7 mouse cellular contexts compared by ENCODE assay signal in genomic region chr5:110835959-110836358, GRCm38 (mm10). TPM values are rescaled to one million over a fixed set of nuclear protein-coding genes. Genes with fewer than 3 reads are reported as not detected.
DNase-seq lines count a peak whose midpoint lies in the region; ATAC-seq and TF ChIP-seq lines count a peak whose summit lies in the region.

No protein-coding gene starts in this region.

- no peak for ATAC-seq in midbrain, embryonic 11.5 days (ENCODE audit: low FRiP score)
- no peak for ATAC-seq in midbrain, embryonic 15.5 days (replicated peaks)
- no peak for ATAC-seq in hindbrain, postnatal 0 days
- ATAC-seq in liver, embryonic 15.5 days (ENCODE audit: insufficient read depth), result peak; percentile 77

- no peaks in the 10 kb centered on the region for H3K4me1 ChIP-seq in midbrain, embryonic 11.5 days (ENCODE audit: control insufficient read depth, insufficient read depth, low read length)
- peaks cover 15% of the 10 kb centered on the region for H3K4me1 ChIP-seq in midbrain, embryonic 15.5 days
- peaks cover 64% of the 10 kb centered on the region for H3K4me1 ChIP-seq in erythroblast, embryonic 14.5 days (ENCODE audit: control insufficient read depth)
- no peaks in the 10 kb centered on the region for H3K4me1 ChIP-seq in hindbrain, postnatal 0 days (ENCODE audit: insufficient read depth, low read length)
- H3K4me1 ChIP-seq in liver, embryonic 15.5 days (replicated peaks), result peaks cover 57% of the 10 kb centered on the region

- TF ChIP-seq CTCF in hindbrain, postnatal 0 days (IDR thresholded peaks at IDR 0.05; ENCODE audit: low read depth), result peak; percentile 84

- WGBS in midbrain, embryonic 11.5 days, result 28% methylated on average over 3 of the region's 3 CpGs
- WGBS in midbrain, embryonic 15.5 days, result 31% methylated on average over 3 of the region's 3 CpGs
- WGBS in hindbrain, postnatal 0 days, result 24% methylated on average over 3 of the region's 3 CpGs
- WGBS in liver, embryonic 15.5 days (ENCODE audit: insufficient replicate concordance), result 3% methylated on average over 3 of the region's 3 CpGs

- H3K27me3 ChIP-seq in midbrain, embryonic 11.5 days (ENCODE audit: control insufficient read depth, insufficient read depth, low read length), result no peaks in the 10 kb centered on the region
- no peaks in the 10 kb centered on the region for H3K27me3 ChIP-seq in midbrain, embryonic 15.5 days (replicated peaks)
- no peaks in the 10 kb centered on the region for H3K27me3 ChIP-seq in erythroblast, embryonic 14.5 days (ENCODE audit: control insufficient read depth)
- no peaks in the 10 kb centered on the region for H3K27me3 ChIP-seq in hindbrain, postnatal 0 days (ENCODE audit: insufficient read depth, low read length)
- no peaks in the 10 kb centered on the region for H3K27me3 ChIP-seq in liver, embryonic 15.5 days

- peak; percentile 85 for DNase-seq in midbrain, embryonic 11.5 days (ENCODE audit: low spot score, missing footprints)
- peak; percentile 56 to 70 for DNase-seq in adrenal gland, postnatal 36 days
- peak; percentile 72 for DNase-seq in hindbrain, postnatal 0 days (ENCODE audit: low spot score)
- peak; percentile 59 for DNase-seq in right cerebral cortex, postnatal 4 days

- no peaks in the 10 kb centered on the region for H3K9me3 ChIP-seq in midbrain, embryonic 11.5 days (ENCODE audit: control insufficient read depth, low read length)
- H3K9me3 ChIP-seq in midbrain, embryonic 15.5 days, result no peaks in the 10 kb centered on the region
- no peaks in the 10 kb centered on the region for H3K9me3 ChIP-seq in erythroblast, embryonic 14.5 days (ENCODE audit: control insufficient read depth, low read length)
- H3K9me3 ChIP-seq in hindbrain, postnatal 0 days (ENCODE audit: low read length), result no peaks in the 10 kb centered on the region
- no peaks in the 10 kb centered on the region for H3K9me3 ChIP-seq in liver, embryonic 15.5 days (replicated peaks)

- H3K36me3 ChIP-seq in midbrain, embryonic 11.5 days (ENCODE audit: control insufficient read depth, insufficient read depth, low read length), result no peaks in the 10 kb centered on the region; the same call in 1 of the 2 replicates
- H3K36me3 ChIP-seq in midbrain, embryonic 15.5 days (replicated peaks), result no peaks in the 10 kb centered on the region
- H3K36me3 ChIP-seq in erythroblast, embryonic 14.5 days (ENCODE audit: control insufficient read depth), result peaks cover 62% of the 10 kb centered on the region
- no peaks in the 10 kb centered on the region for H3K36me3 ChIP-seq in hindbrain, postnatal 0 days (ENCODE audit: insufficient read depth, low read length)
- H3K36me3 ChIP-seq in liver, embryonic 15.5 days (replicated peaks), result peaks cover 40% of the 10 kb centered on the region

- no peak overlapping the region for H3K4me2 ChIP-seq in midbrain, embryonic 11.5 days
- no peak overlapping the region for H3K4me2 ChIP-seq in midbrain, embryonic 15.5 days
- no peak overlapping the region for H3K4me2 ChIP-seq in hindbrain, postnatal 0 days (ENCODE audit: low read depth, low read length)
- H3K4me2 ChIP-seq in liver, embryonic 15.5 days, result peak overlapping the region; percentile 71

- no peak overlapping the region for H3K27ac ChIP-seq in midbrain, embryonic 11.5 days (ENCODE audit: low read depth, low read length)
- no peak overlapping the region for H3K27ac ChIP-seq in midbrain, embryonic 15.5 days
- no peak overlapping the region for H3K27ac ChIP-seq in hindbrain, postnatal 0 days
- peak overlapping the region; percentile 98 for H3K27ac ChIP-seq in liver, embryonic 15.5 days (replicated peaks)

- H3K4me3 ChIP-seq in midbrain, embryonic 11.5 days (ENCODE audit: low read depth, low read length), result no peak overlapping the region
- H3K4me3 ChIP-seq in midbrain, embryonic 15.5 days, result no peak overlapping the region
- H3K4me3 ChIP-seq in erythroblast, embryonic 14.5 days (replicated peaks), result peak overlapping the region; percentile 100
- H3K4me3 ChIP-seq in hindbrain, postnatal 0 days (ENCODE audit: low read length), result no peak overlapping the region
- peak overlapping the region; percentile 81 for H3K4me3 ChIP-seq in liver, embryonic 15.5 days (replicated peaks)

- no peak overlapping the region for H3K9ac ChIP-seq in midbrain, embryonic 11.5 days (ENCODE audit: low read length)
- no peak overlapping the region for H3K9ac ChIP-seq in midbrain, embryonic 15.5 days
- H3K9ac ChIP-seq in hindbrain, postnatal 0 days (replicated peaks; ENCODE audit: low read length), result no peak overlapping the region
- peak overlapping the region; percentile 87 for H3K9ac ChIP-seq in liver, embryonic 15.5 days

RNA-seq across cellular contexts. Expression of gene Hscb, which starts 3.6 kb away (rescaled TPM):
- polyA plus RNA-seq in midbrain, embryonic 11.5 days (2014; fragmentation: Nextera tagmentation; extraction: Ambion mirVana), result 21.0 and 25.0 TPM in 2 replicates
- 6.0 and 8.6 TPM in 2 replicates for polyA plus RNA-seq in midbrain, embryonic 15.5 days (2015; fragmentation: Nextera tagmentation; extraction: Ambion mirVana)
- total RNA-seq in adrenal gland, postnatal 36 days (2021), result 10 to 100 TPM; 12.7 to 20.7 TPM
- polyA plus RNA-seq in erythroblast, embryonic 14.5 days (2012), result 19.1 and 22.4 TPM in 2 replicates
- total RNA-seq in hindbrain, postnatal 0 days (2014; rRNA removed), result 10.0 and 10.5 TPM in 2 replicates
- polyA plus RNA-seq in hindbrain, postnatal 0 days (2015; fragmentation: Nextera tagmentation; extraction: Ambion mirVana), result 12.0 and 16.4 TPM in 2 replicates
- polyA plus RNA-seq in liver, embryonic 15.5 days (2015; fragmentation: Nextera tagmentation; extraction: Ambion mirVana), result 51.9 and 60.4 TPM in 2 replicates

RNA-seq across cellular contexts. Expression of gene Chek2, which starts 3.8 kb away (rescaled TPM):
- polyA plus RNA-seq in midbrain, embryonic 11.5 days (2014; fragmentation: Nextera tagmentation; extraction: Ambion mirVana), result 26.8 and 28.5 TPM in 2 replicates
- polyA plus RNA-seq in midbrain, embryonic 15.5 days (2015; fragmentation: Nextera tagmentation; extraction: Ambion mirVana), result 5.0 and 6.7 TPM in 2 replicates
- total RNA-seq in adrenal gland, postnatal 36 days (2021), result 1 to 10 TPM; 2.9 to 4.1 TPM
- polyA plus RNA-seq in erythroblast, embryonic 14.5 days (2012), result 0.50 and 0.52 TPM in 2 replicates
- 5.5 and 5.6 TPM in 2 replicates for total RNA-seq in hindbrain, postnatal 0 days (2014; rRNA removed)
- polyA plus RNA-seq in hindbrain, postnatal 0 days (2015; fragmentation: Nextera tagmentation; extraction: Ambion mirVana), result 5.1 and 7.0 TPM in 2 replicates
- polyA plus RNA-seq in liver, embryonic 15.5 days (2015; fragmentation: Nextera tagmentation; extraction: Ambion mirVana), result 36.6 and 37.2 TPM in 2 replicates

RNA-seq across cellular contexts. Expression of gene Ulk1, which starts 26.1 kb away (rescaled TPM):
- polyA plus RNA-seq in midbrain, embryonic 11.5 days (2014; fragmentation: Nextera tagmentation; extraction: Ambion mirVana), result 28.1 and 36.1 TPM in 2 replicates
- 37.1 and 39.1 TPM in 2 replicates for polyA plus RNA-seq in midbrain, embryonic 15.5 days (2015; fragmentation: Nextera tagmentation; extraction: Ambion mirVana)
- 10 to 100 TPM; 42.5 to 47.1 TPM for total RNA-seq in adrenal gland, postnatal 36 days (2021)
- 17.0 and 20.3 TPM in 2 replicates for polyA plus RNA-seq in erythroblast, embryonic 14.5 days (2012)
- 53.9 and 60.8 TPM in 2 replicates for total RNA-seq in hindbrain, postnatal 0 days (2014; rRNA removed)
- 13.9 and 16.3 TPM in 2 replicates for polyA plus RNA-seq in hindbrain, postnatal 0 days (2015; fragmentation: Nextera tagmentation; extraction: Ambion mirVana)
- 11.6 and 15.2 TPM in 2 replicates for polyA plus RNA-seq in liver, embryonic 15.5 days (2015; fragmentation: Nextera tagmentation; extraction: Ambion mirVana)

RNA-seq across cellular contexts. Expression of gene Ttc28, which starts 43.6 kb away (rescaled TPM):
- 12.7 and 13.5 TPM in 2 replicates for polyA plus RNA-seq in midbrain, embryonic 11.5 days (2014; fragmentation: Nextera tagmentation; extraction: Ambion mirVana)
- 23.8 and 24.9 TPM in 2 replicates for polyA plus RNA-seq in midbrain, embryonic 15.5 days (2015; fragmentation: Nextera tagmentation; extraction: Ambion mirVana)
- total RNA-seq in adrenal gland, postnatal 36 days (2021), result 10 to 100 TPM; 18.5 to 21.9 TPM
- 0.04 and 0.06 TPM in 2 replicates for polyA plus RNA-seq in erythroblast, embryonic 14.5 days (2012)
- 41.9 and 49.8 TPM in 2 replicates for total RNA-seq in hindbrain, postnatal 0 days (2014; rRNA removed)
- polyA plus RNA-seq in hindbrain, postnatal 0 days (2015; fragmentation: Nextera tagmentation; extraction: Ambion mirVana), result 9.7 and 11.1 TPM in 2 replicates
- polyA plus RNA-seq in liver, embryonic 15.5 days (2015; fragmentation: Nextera tagmentation; extraction: Ambion mirVana), result 1.1 and 1.5 TPM in 2 replicates

RNA-seq across cellular contexts. Expression of gene Pus1, which starts 55.5 kb away (rescaled TPM):
- 14.9 and 16.5 TPM in 2 replicates for polyA plus RNA-seq in midbrain, embryonic 11.5 days (2014; fragmentation: Nextera tagmentation; extraction: Ambion mirVana)
- polyA plus RNA-seq in midbrain, embryonic 15.5 days (2015; fragmentation: Nextera tagmentation; extraction: Ambion mirVana), result 23.0 and 23.1 TPM in 2 replicates
- 10 to 100 TPM; 55.4 to 55.5 TPM for total RNA-seq in adrenal gland, postnatal 36 days (2021)
- 3.1 and 3.7 TPM in 2 replicates for polyA plus RNA-seq in erythroblast, embryonic 14.5 days (2012)
- 14.1 and 15.0 TPM in 2 replicates for total RNA-seq in hindbrain, postnatal 0 days (2014; rRNA removed)
- polyA plus RNA-seq in hindbrain, postnatal 0 days (2015; fragmentation: Nextera tagmentation; extraction: Ambion mirVana), result 20.2 and 21.8 TPM in 2 replicates
- 28.9 and 33.2 TPM in 2 replicates for polyA plus RNA-seq in liver, embryonic 15.5 days (2015; fragmentation: Nextera tagmentation; extraction: Ambion mirVana)

Comparison
In these comparisons a context has a peak if more than half of its experiments do, and no peak if none do; other contexts are left out.
1. H3K4me3 ChIP-seq: peak in erythroblast, embryonic 14.5 days (single experiment) and liver, embryonic 15.5 days (single experiment); none in midbrain, embryonic 11.5 days (single experiment), midbrain, embryonic 15.5 days (single experiment) and hindbrain, postnatal 0 days (single experiment).
2. Peak in every context shown above with its lines, with median percentiles within 50 percentile points of each other: DNase-seq.